Mouse (Mus musculus) CH12.LX (cell line): ENCODE measurements around the gene Nipsnap2. TPM values are rescaled to one million over a fixed set of nuclear protein-coding genes. Genes with fewer than 3 reads are reported as not detected.

Source experiments
- DNase-seq: peaks from one replicate; pipeline ENCODE4 v3.0.0-alpha.2; 2013; ENCODE audit errors: extremely low read depth
- H3K27ac ChIP-seq: 2 replicates; pipeline ENCODE4 v1.5.1; 2012; ENCODE audit warnings: low read depth, mild to moderate bottlenecking, control low read depth, moderate library complexity; ENCODE audit not compliant: insufficient read depth
- H3K27me3 ChIP-seq: replicated peaks from 2 replicates; pipeline ENCODE3; 2012; ENCODE audit warnings: inconsistent platforms
- H3K36me3 ChIP-seq, 2 experiments: replicated peaks in 1 of 2; 2 replicates each; pipeline versions ENCODE3 to v1.6.1; 2012; ENCODE audit warnings: inconsistent platforms in 1 of 2, low read length in 1 of 2, mild to moderate bottlenecking in 1 of 2, mixed read lengths in 1 of 2, moderate library complexity in 1 of 2; ENCODE audit not compliant: control insufficient read depth in 1 of 2, insufficient read depth in 1 of 2
- H3K4me1 ChIP-seq, 2 experiments: 2 replicates each; pipeline ENCODE4 v1.6.1; 2012; ENCODE audit warnings: inconsistent platforms in 1 of 2, moderate library complexity in 1 of 2; ENCODE audit not compliant: insufficient read depth in 2 of 2, control insufficient read depth in 1 of 2
- H3K4me2 ChIP-seq: 2 replicates; pipeline ENCODE4 v1.6.1; 2012; ENCODE audit warnings: low read depth, mild to moderate bottlenecking, control low read depth; ENCODE audit not compliant: poor library complexity, insufficient read depth, severe bottlenecking
- H3K4me3 ChIP-seq, 3 experiments: fragments of 150-350 bp in 1 of 3; sonication (generic) in 1 of 3; replicated peaks in 1 of 3; 2 replicates each; pipeline versions ENCODE3 to v1.5.1; 2011 to 2012; ENCODE audit warnings: low read depth in 2 of 3, low read length in 2 of 3, mild to moderate bottlenecking in 2 of 3, moderate library complexity in 2 of 3, control low read depth in 1 of 3, improper control_type of control experiment in 1 of 3, inconsistent platforms in 1 of 3, mixed read lengths in 1 of 3; ENCODE audit not compliant: poor library complexity in 1 of 3
- H3K79me2 ChIP-seq: replicated peaks from 2 replicates; pipeline ENCODE4 v1.6.1; 2012; ENCODE audit warnings: mild to moderate bottlenecking, moderate library complexity; ENCODE audit not compliant: control insufficient read depth, poor library complexity, insufficient read depth, severe bottlenecking; ENCODE audit errors: extremely low read depth
- H3K9ac ChIP-seq: 2 replicates; pipeline ENCODE4 v1.6.1; 2012; ENCODE audit warnings: low read depth, mild to moderate bottlenecking, control low read depth, moderate library complexity; ENCODE audit not compliant: insufficient read depth
- H3K9me3 ChIP-seq: replicated peaks from 2 replicates; pipeline ENCODE3; 2012; ENCODE audit warnings: low read length, inconsistent platforms, mixed read lengths
- BHLHE40 ChIP-seq: IDR thresholded peaks from 2 replicates; pipeline ENCODE4 v1.6.1; 2011; ENCODE audit warnings: mild to moderate bottlenecking, low read depth, low read length, improper control_type of control experiment
- CHD1 ChIP-seq: IDR thresholded peaks from 2 replicates; pipeline ENCODE4 v1.6.1; 2012; ENCODE audit warnings: low read depth, low read length, improper control_type of control experiment, inconsistent platforms
- CHD2 ChIP-seq: IDR thresholded peaks from 2 replicates; pipeline ENCODE4 v1.6.1; 2011; ENCODE audit warnings: low read length, improper control_type of control experiment
- CTCF ChIP-seq, 2 experiments: IDR thresholded peaks in 1 of 2; conservative IDR thresholded peaks in 1 of 2; 2 replicates each; pipeline ENCODE4 v1.5.1; 2011 to 2012; ENCODE audit warnings: low read depth in 2 of 2, low read length in 2 of 2, improper control_type of control experiment in 1 of 2, inconsistent platforms in 1 of 2, mild to moderate bottlenecking in 1 of 2, moderate library complexity in 1 of 2
- ELF1 ChIP-seq: IDR thresholded peaks from 2 replicates; pipeline ENCODE4 v1.6.1; 2014; ENCODE audit warnings: low read depth, mild to moderate bottlenecking, inconsistent platforms, low read length, improper control_type of control experiment
- EP300 ChIP-seq: IDR thresholded peaks from 2 replicates; pipeline ENCODE4 v1.6.1; 2011; ENCODE audit warnings: low read length, improper control_type of control experiment
- ETS1 ChIP-seq: conservative IDR thresholded peaks from 2 replicates; pipeline ENCODE4 v1.6.1; 2012; ENCODE audit warnings: low read depth, mild to moderate bottlenecking, inconsistent platforms, low read length, improper control_type of control experiment, moderate library complexity
- HCFC1 ChIP-seq: IDR thresholded peaks from 2 replicates; pipeline ENCODE4 v1.6.1; 2012; ENCODE audit warnings: low read depth, mild to moderate bottlenecking, inconsistent platforms, low read length, improper control_type of control experiment
- IRF4 ChIP-seq: IDR thresholded peaks from 2 replicates; pipeline ENCODE4 v1.6.1; 2014; ENCODE audit warnings: low read depth, mild to moderate bottlenecking, inconsistent platforms, low read length, improper control_type of control experiment
- KAT2A ChIP-seq: IDR thresholded peaks from 2 replicates; pipeline ENCODE4 v1.6.1; 2012; ENCODE audit warnings: low read length, improper control_type of control experiment, inconsistent platforms; ENCODE audit not compliant: insufficient replicate concordance
- MXI1 ChIP-seq: IDR thresholded peaks from 2 replicates; pipeline ENCODE4 v1.6.1; 2011; ENCODE audit warnings: mild to moderate bottlenecking, low read depth, low read length, improper control_type of control experiment
- NRF1 ChIP-seq: IDR thresholded peaks from 2 replicates; pipeline ENCODE4 v1.6.1; 2014; ENCODE audit warnings: low read depth, mild to moderate bottlenecking, inconsistent platforms, low read length, improper control_type of control experiment, moderate library complexity
- POLR2A ChIP-seq: IDR thresholded peaks from 2 replicates; pipeline ENCODE4 v1.6.1; 2011; ENCODE audit warnings: low read depth, mild to moderate bottlenecking, improper control_type of control experiment, low read length
- RAD21 ChIP-seq: IDR thresholded peaks from 2 replicates; pipeline ENCODE4 v1.6.1; 2011; ENCODE audit warnings: low read depth, mild to moderate bottlenecking, low read length, improper control_type of control experiment, moderate library complexity
- SMC3 ChIP-seq: IDR thresholded peaks from 2 replicates; pipeline ENCODE4 v1.6.1; 2011; ENCODE audit warnings: low read depth, low read length, improper control_type of control experiment
- TBP ChIP-seq: conservative IDR thresholded peaks from 2 replicates; pipeline ENCODE4 v1.6.1; 2011; ENCODE audit warnings: low read depth, low read length, improper control_type of control experiment
- UBTF ChIP-seq: IDR thresholded peaks from 2 replicates; pipeline ENCODE4 v1.6.1; 2012; ENCODE audit warnings: low read depth, mild to moderate bottlenecking, inconsistent platforms, low read length, improper control_type of control experiment, moderate library complexity
- ZC3H11A ChIP-seq: IDR thresholded peaks from 2 replicates; pipeline ENCODE4 v1.6.1; 2012; ENCODE audit warnings: low read depth, mild to moderate bottlenecking, inconsistent platforms, low read length, improper control_type of control experiment
- ZKSCAN1 ChIP-seq: IDR thresholded peaks from 2 replicates; pipeline ENCODE4 v1.6.1; 2012; ENCODE audit warnings: low read depth, inconsistent platforms, low read length, improper control_type of control experiment, borderline replicate concordance
- dilution Hi-C: fragments of 300-500 bp; cut with MboI; formaldehyde crosslinking; loops from 2 replicates; pipeline ENCODE4 v1.14.3; 2020; ENCODE audit warnings: low sequenced_read_pairs; ENCODE audit not compliant: extremely low pct_unique_long_range_greater_than_20kb, extremely low pct_ligation_motif_present
- in situ Hi-C: fragments of 300-500 bp; cut with MboI; formaldehyde crosslinking; loops from 3 replicates; pipeline ENCODE4 v1.14.3; 2019; ENCODE audit warnings: low sequenced_read_pairs, low pct_ligation_motif_present, low pct_unique_long_range_greater_than_20kb, mixed read lengths
- polyA plus RNA-seq: library from polyadenylated mRNA; unstranded; fragments of >175 nt; gene quantifications from 2 replicates; pipeline ENCODE4 v1.2.1, GENCODE M21; 2012; ENCODE audit warnings: low read depth; ENCODE audit not compliant: insufficient read length
- total RNA-seq, 2 experiments: library from RNA; depleted of rRNA; stranded (reverse); fragments of 300-350 nt in 1 of 2; fragments of >200 nt in 1 of 2; gene quantifications; 2 replicates each; pipeline ENCODE4 v1.2.3; 2012 to 2014

The Nipsnap2 gene
- total and polyA plus RNA-seq, 3 experiments = 18.3 to 30.4 (median 24.8) TPM

DNA sequence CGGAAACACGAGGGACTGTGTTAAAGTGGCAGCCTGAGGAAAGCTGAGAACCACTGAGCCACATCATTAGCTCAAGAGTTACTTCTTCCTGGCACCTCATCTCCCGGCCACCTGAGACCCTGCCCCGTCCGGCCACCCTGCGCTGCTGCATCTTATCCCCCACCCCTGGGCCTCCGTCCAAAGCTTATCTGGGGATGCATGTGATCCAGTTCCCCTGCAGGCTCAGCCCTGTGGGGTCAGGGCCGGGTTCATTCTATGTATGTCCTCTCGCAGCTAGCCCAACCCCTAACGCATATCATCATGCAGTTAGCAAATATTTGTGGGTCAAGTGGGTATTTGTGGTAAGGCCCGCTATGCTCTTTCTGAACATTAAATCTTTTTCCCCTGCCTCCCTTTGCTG is 4.4 kb downstream of the Nipsnap2 start:
- TF ChIP-seq KAT2A = no peak
- peaks cover 4 to 12% of the 10 kb centered on the region in 2 experiments; a peak in 3 of 4 replicates for H3K4me1 ChIP-seq

DNA sequence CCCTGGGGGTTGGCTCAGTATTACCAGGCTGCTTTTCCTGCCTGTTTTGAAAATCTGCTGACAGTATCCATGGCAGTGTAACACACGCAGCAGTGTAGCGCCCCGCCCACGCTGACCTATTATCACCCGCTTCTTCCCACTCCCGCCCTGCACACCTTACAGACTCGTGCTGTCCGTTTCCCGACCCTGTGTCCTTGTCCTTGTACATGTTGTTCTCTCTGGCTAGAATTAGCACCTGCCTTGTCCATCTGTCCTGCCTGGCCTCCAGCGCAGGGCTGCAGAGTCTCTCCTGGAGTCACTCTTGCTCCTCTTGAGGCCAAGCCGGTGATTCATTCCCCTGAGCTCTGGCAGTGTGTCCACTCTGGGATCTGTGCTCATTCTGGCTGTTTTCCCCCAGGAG is 5.5 kb downstream of the Nipsnap2 start:
- H3K4me3 ChIP-seq = no peak overlapping the region
- no peak for DNase-seq
- TF ChIP-seq IRF4 (no peak), EP300 (no peak), ZC3H11A (no peak), ELF1 (no peak), ETS1 (no peak), TBP (no peak), BHLHE40 (no peak), POLR2A (no peak), HCFC1 (no peak), UBTF (no peak), MXI1 (no peak), CHD1 (no peak), ZKSCAN1 (no peak), CHD2 (no peak), RAD21 (no peak), CTCF (conservative IDR thresholded peaks at IDR 0.05 in 1 of 2, IDR thresholded peaks at IDR 0.05 in 1 of 2; ENCODE audit: low read depth in 2 of 2, low read length in 2 of 2) (no peak), SMC3 (no peak), NRF1 (no peak)
- H3K9ac ChIP-seq = no peak overlapping the region
- no peak overlapping the region for H3K4me2 ChIP-seq
- dilution Hi-C loops = no loop called here
- H3K9me3 ChIP-seq = no peaks in the 10 kb centered on the region
- in situ Hi-C loops = no loop called here
- peaks cover 4 to 11% of the 10 kb centered on the region in 2 experiments; a peak in 3 of 4 replicates for H3K4me1 ChIP-seq
- no peak overlapping the region for H3K27ac ChIP-seq
- H3K36me3 ChIP-seq = peaks cover 0 to 14% of the 10 kb centered on the region in 2 experiments
- no peaks in the 10 kb centered on the region for H3K27me3 ChIP-seq
- H3K79me2 ChIP-seq = peaks cover 5% of the 10 kb centered on the region; the same call in 1 of the 2 replicates

More for the DNA sequence above, 4.4 kb downstream of the Nipsnap2 start:
- no peaks in the 10 kb centered on the region for H3K27me3 ChIP-seq
- dilution Hi-C loops = no loop called here
- no peak overlapping the region for H3K27ac ChIP-seq
- peaks cover 0 to 12% of the 10 kb centered on the region in 2 experiments for H3K36me3 ChIP-seq
- H3K4me2 ChIP-seq = no peak overlapping the region
- H3K9ac ChIP-seq = no peak overlapping the region
- peaks cover 5% of the 10 kb centered on the region; the same call in 1 of the 2 replicates for H3K79me2 ChIP-seq
- no peaks in the 10 kb centered on the region for H3K9me3 ChIP-seq
- in situ Hi-C loops = no loop called here
- no peak for DNase-seq
- no peak overlapping the region for H3K4me3 ChIP-seq
